Mouse (Mus musculus): ENCODE results near the gene Hdgfl2.
"Not testable (repeated sequence)": the region's sequence is repeated elsewhere in the genome, so short reads cannot be mapped to it uniquely, and the experiment has no call there.

GRCm38 (mm10) chr17:56065715-56066114 lies 13.7 kb upstream of the Hdgfl2 start:
- not testable (repeated sequence) for TF ChIP-seq CTCF (IDR thresholded peaks at IDR 0.05; ENCODE audit: borderline replicate concordance, control insufficient read depth, extremely low read depth, insufficient read depth, low read length, poor library complexity); POLR2A (IDR thresholded peaks at IDR 0.05; ENCODE audit: control insufficient read depth, extremely low read depth, insufficient read depth, low read length, poor library complexity)

Measured in thymus, adult 2 months (tissue).